Mouse (Mus musculus) heart, adult 2 months (tissue): ENCODE results near the gene B4galt3.

ENCODE experiments used
- CTCF ChIP-seq: fragments of 200-600 bp; IDR thresholded peaks from 2 replicates; pipeline ENCODE4 v1.8.1; 2022; ENCODE audit warnings: antibody characterized with exemption, mild to moderate bottlenecking, moderate library complexity
- POLR2A ChIP-seq: fragments of 200-500 bp; IDR thresholded peaks from 2 replicates; pipeline ENCODE4 v1.6.1; 2011; ENCODE audit warnings: mild to moderate bottlenecking, low read depth, low read length, control low read depth; ENCODE audit not compliant: insufficient read depth

DNA sequence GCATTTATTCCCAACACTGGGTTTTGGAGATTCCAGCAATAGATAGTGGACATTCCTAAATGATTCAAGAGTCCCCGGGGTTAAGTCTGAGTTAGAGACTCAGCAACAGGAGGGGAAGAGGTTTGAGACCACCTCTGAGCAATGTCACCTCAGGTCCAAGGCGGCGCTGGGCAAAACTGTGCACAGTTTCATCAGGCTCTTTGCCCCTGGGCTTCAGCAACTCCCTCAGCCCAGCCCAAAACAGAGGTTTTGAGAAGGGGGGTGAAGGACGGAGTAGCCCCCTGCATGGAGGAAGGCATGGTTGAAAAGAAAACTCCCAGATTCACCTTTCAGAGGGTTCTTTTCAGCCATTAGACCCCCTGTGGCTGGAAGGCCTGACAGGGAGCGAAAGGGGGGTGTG lies 9.6 kb downstream of the B4galt3 start:
- TF ChIP-seq POLR2A (no peak), CTCF (no peak)
